Mouse (Mus musculus) CH12.LX (cell line): ENCODE data around the gene Cbx8. TPM values are rescaled to one million over a fixed set of nuclear protein-coding genes. Genes with fewer than 3 reads are reported as not detected.

Experiments
- DNase-seq: peaks from one replicate; pipeline ENCODE4 v3.0.0-alpha.2; 2013; ENCODE audit errors: extremely low read depth
- H3K27ac ChIP-seq: 2 replicates; pipeline ENCODE4 v1.5.1; 2012; ENCODE audit warnings: low read depth, mild to moderate bottlenecking, control low read depth, moderate library complexity; ENCODE audit not compliant: insufficient read depth
- H3K27me3 ChIP-seq: replicated peaks from 2 replicates; pipeline ENCODE3; 2012; ENCODE audit warnings: inconsistent platforms
- H3K36me3 ChIP-seq, 2 experiments: replicated peaks in 1 of 2; 2 replicates each; pipeline versions ENCODE3 to v1.6.1; 2012; ENCODE audit warnings: inconsistent platforms in 1 of 2, low read length in 1 of 2, mild to moderate bottlenecking in 1 of 2, mixed read lengths in 1 of 2, moderate library complexity in 1 of 2; ENCODE audit not compliant: control insufficient read depth in 1 of 2, insufficient read depth in 1 of 2
- H3K4me1 ChIP-seq, 2 experiments: 2 replicates each; pipeline ENCODE4 v1.6.1; 2012; ENCODE audit warnings: inconsistent platforms in 1 of 2, moderate library complexity in 1 of 2; ENCODE audit not compliant: insufficient read depth in 2 of 2, control insufficient read depth in 1 of 2
- H3K4me2 ChIP-seq: 2 replicates; pipeline ENCODE4 v1.6.1; 2012; ENCODE audit warnings: low read depth, mild to moderate bottlenecking, control low read depth; ENCODE audit not compliant: poor library complexity, insufficient read depth, severe bottlenecking
- H3K4me3 ChIP-seq, 3 experiments: fragments of 150-350 bp in 1 of 3; sonication (generic) in 1 of 3; replicated peaks in 1 of 3; 2 replicates each; pipeline versions ENCODE3 to v1.5.1; 2011 to 2012; ENCODE audit warnings: low read depth in 2 of 3, low read length in 2 of 3, mild to moderate bottlenecking in 2 of 3, moderate library complexity in 2 of 3, control low read depth in 1 of 3, improper control_type of control experiment in 1 of 3, inconsistent platforms in 1 of 3, mixed read lengths in 1 of 3; ENCODE audit not compliant: poor library complexity in 1 of 3
- H3K79me2 ChIP-seq: replicated peaks from 2 replicates; pipeline ENCODE4 v1.6.1; 2012; ENCODE audit warnings: mild to moderate bottlenecking, moderate library complexity; ENCODE audit not compliant: control insufficient read depth, poor library complexity, insufficient read depth, severe bottlenecking; ENCODE audit errors: extremely low read depth
- H3K9ac ChIP-seq: 2 replicates; pipeline ENCODE4 v1.6.1; 2012; ENCODE audit warnings: low read depth, mild to moderate bottlenecking, control low read depth, moderate library complexity; ENCODE audit not compliant: insufficient read depth
- H3K9me3 ChIP-seq: replicated peaks from 2 replicates; pipeline ENCODE3; 2012; ENCODE audit warnings: low read length, inconsistent platforms, mixed read lengths
- E2F4 ChIP-seq: IDR thresholded peaks from 2 replicates; pipeline ENCODE4 v1.6.1; 2011; ENCODE audit warnings: low read depth, low read length, improper control_type of control experiment; ENCODE audit not compliant: insufficient replicate concordance
- ETS1 ChIP-seq: conservative IDR thresholded peaks from 2 replicates; pipeline ENCODE4 v1.6.1; 2012; ENCODE audit warnings: low read depth, mild to moderate bottlenecking, inconsistent platforms, low read length, improper control_type of control experiment, moderate library complexity
- HCFC1 ChIP-seq: IDR thresholded peaks from 2 replicates; pipeline ENCODE4 v1.6.1; 2012; ENCODE audit warnings: low read depth, mild to moderate bottlenecking, inconsistent platforms, low read length, improper control_type of control experiment
- JUND ChIP-seq: conservative IDR thresholded peaks from 2 replicates; pipeline ENCODE4 v1.6.1; 2011; ENCODE audit warnings: low read depth, low read length, improper control_type of control experiment
- MAZ ChIP-seq: IDR thresholded peaks from 2 replicates; pipeline ENCODE4 v1.6.1; 2012; ENCODE audit warnings: low read depth, mild to moderate bottlenecking, inconsistent platforms, low read length, improper control_type of control experiment, moderate library complexity
- MYC ChIP-seq: IDR thresholded peaks from 2 replicates; pipeline ENCODE4 v1.6.1; 2011; ENCODE audit warnings: low read depth, mild to moderate bottlenecking, improper control_type of control experiment, low read length
- RAD21 ChIP-seq: IDR thresholded peaks from 2 replicates; pipeline ENCODE4 v1.6.1; 2011; ENCODE audit warnings: low read depth, mild to moderate bottlenecking, low read length, improper control_type of control experiment, moderate library complexity
- SIN3A ChIP-seq: IDR thresholded peaks from 2 replicates; pipeline ENCODE4 v1.6.1; 2012; ENCODE audit warnings: low read length, improper control_type of control experiment, inconsistent platforms
- SMC3 ChIP-seq: IDR thresholded peaks from 2 replicates; pipeline ENCODE4 v1.6.1; 2011; ENCODE audit warnings: low read depth, low read length, improper control_type of control experiment
- TCF12 ChIP-seq: IDR thresholded peaks from 2 replicates; pipeline ENCODE4 v1.6.1; 2014; ENCODE audit warnings: low read depth, mild to moderate bottlenecking, inconsistent platforms, low read length, improper control_type of control experiment
- UBTF ChIP-seq: IDR thresholded peaks from 2 replicates; pipeline ENCODE4 v1.6.1; 2012; ENCODE audit warnings: low read depth, mild to moderate bottlenecking, inconsistent platforms, low read length, improper control_type of control experiment, moderate library complexity
- ZC3H11A ChIP-seq: IDR thresholded peaks from 2 replicates; pipeline ENCODE4 v1.6.1; 2012; ENCODE audit warnings: low read depth, mild to moderate bottlenecking, inconsistent platforms, low read length, improper control_type of control experiment
- ZMIZ1 ChIP-seq: IDR thresholded peaks from 2 replicates; pipeline ENCODE4 v1.6.1; 2012; ENCODE audit warnings: low read depth, mild to moderate bottlenecking, inconsistent platforms, low read length, improper control_type of control experiment
- ZNF384 ChIP-seq: IDR thresholded peaks from 2 replicates; pipeline ENCODE4 v1.6.1; 2012; ENCODE audit warnings: low read depth, low read length, improper control_type of control experiment, inconsistent platforms
- dilution Hi-C: fragments of 300-500 bp; cut with MboI; formaldehyde crosslinking; loops from 2 replicates; pipeline ENCODE4 v1.14.3; 2020; ENCODE audit warnings: low sequenced_read_pairs; ENCODE audit not compliant: extremely low pct_unique_long_range_greater_than_20kb, extremely low pct_ligation_motif_present
- in situ Hi-C: fragments of 300-500 bp; cut with MboI; formaldehyde crosslinking; loops from 3 replicates; pipeline ENCODE4 v1.14.3; 2019; ENCODE audit warnings: low sequenced_read_pairs, low pct_ligation_motif_present, low pct_unique_long_range_greater_than_20kb, mixed read lengths
- polyA plus RNA-seq: library from polyadenylated mRNA; unstranded; fragments of >175 nt; gene quantifications from 2 replicates; pipeline ENCODE4 v1.2.1, GENCODE M21; 2012; ENCODE audit warnings: low read depth; ENCODE audit not compliant: insufficient read length
- total RNA-seq, 2 experiments: library from RNA; depleted of rRNA; stranded (reverse); fragments of 300-350 nt in 1 of 2; fragments of >200 nt in 1 of 2; gene quantifications; 2 replicates each; pipeline ENCODE4 v1.2.3; 2012 to 2014

Gene Cbx8
- total and polyA plus RNA-seq, 3 experiments, result 6.0 to 10.2 (median 6.2) TPM

GRCm38 (mm10) chr11:119085279-119086062 is 44.7 kb upstream of the Cbx8 start (continued):
- TF ChIP-seq MAZ (peak; percentile 76; the same call in 1 of the 2 replicates), ETS1 (0 out of 2 replicates have a peak, but pooled peaks have one; percentile 8), JUND (no peak), RAD21 (no peak; the same call in 1 of the 2 replicates), E2F4 (no peak), TCF12 (no peak), SIN3A (peak; percentile 81), ZC3H11A (no peak)

- Histone ChIP-seq H3K79me2 (peaks cover 56% of the 10 kb centered on the region), H3K4me2 (peak overlapping the region; percentile 75), H3K4me1 (peaks cover 32 to 82% of the 10 kb centered on the region in 2 experiments), H3K36me3 (peaks cover 43 to 52% of the 10 kb centered on the region in 2 experiments), H3K9ac (peak overlapping the region; percentile 89), H3K9me3 (no peaks in the 10 kb centered on the region), H3K4me3 (peak overlapping the region; percentile 83 to 97 (median 93)), H3K27me3 (peaks cover 21% of the 10 kb centered on the region), H3K27ac (peak overlapping the region; percentile 48)
- in situ Hi-C loops, result no loop called here
- dilution Hi-C loops, result no loop called here
- DNase-seq, result no peak
- TF ChIP-seq HCFC1 (peak; percentile 42), MYC (0 out of 2 replicates have a peak, but pooled peaks have one; percentile 18), ZMIZ1 (no peak), RAD21 (no peak), UBTF (0 out of 2 replicates have a peak, but pooled peaks have one; percentile 14), ZNF384 (peak; percentile 29; the same call in 1 of the 2 replicates), SMC3 (0 out of 2 replicates have a peak, but pooled peaks have one; percentile 3)
Observed at GRCm38 (mm10) chr11:119084446-119085278, 43.9 kb upstream of the Cbx8 start.
